Mouse (Mus musculus) kidney, postnatal 4 days (tissue): ENCODE results near the gene Banp.

ENCODE experiments used
- DNase-seq, 2 experiments: peaks; one replicate each; pipeline ENCODE4 v3.0.0; 2021; ENCODE audit warnings: mixed read lengths in 2 of 2

Banp gene

GRCm38 (mm10) chr8:121951656-121952009 lies 2.1 kb downstream of the Banp start:
- no peak for DNase-seq

DNA sequence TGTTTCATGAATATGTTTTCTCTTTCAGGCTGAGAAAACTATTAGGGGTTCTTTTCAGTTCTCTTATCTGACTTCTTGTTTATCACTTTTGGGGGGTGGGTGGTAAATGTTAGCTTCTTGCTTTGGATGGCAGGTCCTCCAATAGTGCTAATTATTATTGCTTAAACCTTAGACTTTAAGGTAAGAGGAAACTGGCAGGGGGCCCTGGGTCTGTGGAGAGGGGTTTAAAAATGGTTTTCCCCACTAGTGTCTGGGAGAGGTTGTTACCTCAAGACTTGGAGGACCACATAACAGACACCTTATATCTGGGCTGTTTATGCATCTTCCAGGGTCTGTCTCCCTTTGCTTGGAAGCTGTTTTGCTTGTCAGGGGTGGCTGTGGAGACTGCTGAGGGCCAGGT lies 2.6 kb downstream of the Banp start:
- DNase-seq, result no peak

DNA sequence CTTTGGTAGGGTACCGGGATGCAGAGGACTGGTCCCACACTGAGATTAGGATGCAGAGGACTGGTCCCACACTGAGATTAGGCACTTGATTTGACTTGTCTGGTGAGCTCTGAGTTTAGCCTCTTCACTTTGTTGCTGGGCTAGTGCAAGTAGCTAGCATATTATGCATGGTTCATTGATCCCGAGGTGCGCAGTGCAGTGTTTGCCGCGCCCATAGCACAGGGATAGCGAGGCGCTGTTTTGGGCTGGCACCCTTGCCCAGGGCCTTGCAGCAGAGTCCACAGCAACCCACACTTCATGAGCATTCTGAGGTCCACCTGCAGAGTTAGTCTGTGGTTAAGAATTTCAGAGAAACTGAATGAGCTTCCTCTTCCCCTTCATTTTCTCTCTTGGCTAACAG lies 3.2 kb downstream of the Banp start:
- DNase-seq, result peak in 1 of 2 experiments; percentile 57

- no peak for DNase-seq
Observed at GRCm38 (mm10) chr8:121953821-121954545, 4.4 kb downstream of the Banp start.

- DNase-seq, result no peak
Observed at GRCm38 (mm10) chr8:121954981-121955555, 5.5 kb downstream of the Banp start.

- DNase-seq, result no peak
Observed at GRCm38 (mm10) chr8:121955825-121956500, 6.4 kb downstream of the Banp start.

DNA sequence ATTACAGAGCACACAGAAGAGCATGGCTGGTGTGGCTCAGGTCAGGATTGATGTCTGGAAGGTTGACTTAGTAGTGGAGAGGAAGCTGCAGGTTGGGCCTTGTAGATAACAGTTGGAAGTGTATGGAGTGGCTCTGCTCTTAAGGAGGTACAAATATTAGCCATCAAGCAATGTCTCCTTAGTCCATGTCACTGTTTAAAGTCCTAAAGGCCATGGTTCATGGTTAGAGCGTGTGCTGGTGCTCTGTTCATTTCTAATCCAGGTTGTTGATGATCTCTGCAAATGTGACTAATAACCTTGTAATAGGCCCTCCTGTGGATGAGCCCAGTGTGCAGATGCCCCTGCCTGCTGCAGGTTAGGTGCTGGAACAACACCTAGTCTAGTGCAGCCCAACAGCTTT lies 8.8 kb downstream of the Banp start:
- DNase-seq, result no peak

DNA sequence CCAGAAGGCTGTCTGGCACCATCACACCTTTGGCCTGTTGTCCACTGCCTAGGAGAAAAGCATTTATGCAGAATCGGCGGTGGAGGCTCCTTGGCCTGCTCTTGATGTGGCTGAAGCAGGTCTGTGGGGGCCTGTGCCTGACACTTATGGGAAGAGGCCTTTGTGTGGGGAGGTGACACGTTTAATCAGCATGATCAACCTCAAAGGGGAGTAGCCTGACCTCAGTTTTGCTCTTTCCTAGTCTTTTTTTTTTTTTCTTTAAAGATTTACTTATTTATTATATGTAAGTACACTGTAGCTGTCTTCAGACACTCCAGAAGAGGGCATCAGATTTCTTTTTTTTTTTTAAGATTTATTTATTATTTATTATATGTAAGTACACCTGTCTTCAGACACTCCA lies 13.3 kb downstream of the Banp start:
- no peak for DNase-seq

DNA sequence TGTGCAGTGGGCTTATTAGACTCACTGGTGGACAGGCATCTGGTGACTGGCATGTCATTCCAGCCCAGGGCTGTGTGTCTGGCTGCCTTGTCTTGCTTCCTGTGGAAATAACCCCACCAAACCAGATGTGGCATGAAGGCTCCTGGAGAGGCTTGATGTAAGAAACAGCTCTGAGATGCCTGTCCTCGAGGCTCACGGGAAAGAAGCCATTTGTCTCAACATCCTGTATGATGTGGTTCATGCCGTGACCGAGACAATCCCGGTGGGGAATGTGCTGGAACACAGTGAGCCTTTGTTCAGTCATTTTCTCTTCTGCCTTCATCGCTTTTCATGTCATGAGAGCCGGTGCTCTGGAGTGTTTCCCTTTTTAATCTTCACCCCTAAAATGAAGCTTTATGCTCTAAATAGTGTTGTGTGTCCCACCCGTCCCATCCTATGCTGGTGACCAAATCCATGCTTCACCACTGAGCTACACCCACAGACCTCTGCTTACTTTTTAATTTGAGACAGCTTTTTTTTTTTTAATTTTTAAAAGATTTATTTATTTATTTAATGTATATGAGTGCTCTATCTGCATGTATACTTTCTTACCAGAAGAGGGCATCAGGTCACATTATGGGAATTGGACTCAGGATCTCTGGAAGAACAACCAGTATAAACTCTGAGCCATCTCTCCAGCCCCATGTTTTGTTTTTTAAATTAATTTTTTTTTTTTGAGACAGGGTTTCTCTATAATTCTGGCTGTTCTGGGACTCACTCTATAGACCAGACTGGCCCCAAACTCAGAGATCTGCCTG lies 15.4 kb downstream of the Banp start:
- DNase-seq, result no peak

- DNase-seq, result no peak
Observed at GRCm38 (mm10) chr8:121966110-121966509, 16.6 kb downstream of the Banp start.

- no peak for DNase-seq
Observed at GRCm38 (mm10) chr8:121966714-121967448, 17.3 kb downstream of the Banp start.

DNA sequence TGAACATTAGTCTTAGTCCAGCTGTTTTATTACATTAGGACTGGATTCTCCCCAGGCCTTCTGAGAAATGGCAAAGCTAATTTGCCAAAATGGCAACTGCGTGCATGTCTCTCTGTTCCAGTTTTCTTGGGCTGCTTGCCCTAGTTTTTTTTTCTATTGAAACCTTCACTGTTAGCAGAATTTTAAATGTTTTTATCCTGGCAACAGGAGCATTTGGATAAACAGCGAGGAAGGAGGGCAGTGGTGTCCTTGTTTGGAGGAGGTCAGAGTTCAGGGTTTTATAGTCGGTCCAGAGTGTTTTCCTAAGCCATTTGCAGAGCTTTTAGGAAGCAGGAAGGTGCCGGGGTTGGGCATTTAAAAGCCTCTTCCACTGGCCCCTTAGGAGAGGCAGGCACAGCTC lies 18.4 kb downstream of the Banp start:
- DNase-seq, result peak in 1 of 2 experiments; percentile 25

- no peak for DNase-seq
Observed at GRCm38 (mm10) chr8:121968542-121968941, 19.0 kb downstream of the Banp start.

DNA sequence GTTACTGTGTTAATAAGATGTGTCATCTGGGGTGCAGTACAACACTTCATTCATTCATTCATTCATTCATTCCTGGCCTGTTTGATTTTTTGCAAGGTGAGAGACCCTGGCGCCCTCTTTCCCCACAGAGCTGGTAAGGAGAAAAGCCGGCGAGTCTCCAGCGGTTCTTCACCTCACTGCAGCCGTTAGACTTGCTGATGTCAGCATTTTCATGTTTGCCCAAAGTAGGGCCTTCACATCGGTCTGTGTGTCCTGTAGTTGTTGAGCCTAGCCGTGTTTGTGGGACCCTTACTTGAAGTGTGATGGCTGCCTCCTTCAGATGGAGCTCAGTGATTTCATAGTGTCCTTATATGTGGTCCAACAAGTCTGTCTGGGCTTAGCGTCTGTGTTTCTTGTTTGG lies 20.7 kb downstream of the Banp start:
- no peak for DNase-seq

- no peak for DNase-seq
Observed at GRCm38 (mm10) chr8:121971488-121972058, 22.0 kb downstream of the Banp start.

DNA sequence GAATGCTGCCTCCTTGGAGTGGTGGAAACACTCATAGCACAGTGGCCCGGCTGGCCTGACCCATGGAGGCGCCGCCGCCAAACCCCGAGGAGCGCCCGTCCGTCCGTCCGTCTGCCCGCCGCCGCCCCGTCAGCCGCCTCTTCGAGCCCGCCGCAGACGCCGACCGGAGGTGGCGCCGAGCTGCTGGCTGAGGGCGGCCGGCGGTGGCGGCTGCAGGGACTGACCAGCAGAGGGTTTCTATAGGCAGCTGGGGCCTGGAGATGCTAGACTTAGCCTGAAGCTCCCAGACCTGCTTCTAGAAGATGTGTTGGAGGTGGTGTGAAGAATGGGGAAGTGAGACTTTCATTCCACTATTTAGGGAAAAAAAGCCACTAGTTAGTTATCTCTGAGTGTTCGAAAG lies 24.4 kb downstream of the Banp start:
- no peak for DNase-seq

GRCm38 (mm10) chr8:121977819-121978590 lies 28.5 kb downstream of the Banp start:
- DNase-seq, result peak; percentile 42 to 61

- DNase-seq, result no peak
Observed at GRCm38 (mm10) chr8:121978670-121979069, 29.1 kb downstream of the Banp start.

DNA sequence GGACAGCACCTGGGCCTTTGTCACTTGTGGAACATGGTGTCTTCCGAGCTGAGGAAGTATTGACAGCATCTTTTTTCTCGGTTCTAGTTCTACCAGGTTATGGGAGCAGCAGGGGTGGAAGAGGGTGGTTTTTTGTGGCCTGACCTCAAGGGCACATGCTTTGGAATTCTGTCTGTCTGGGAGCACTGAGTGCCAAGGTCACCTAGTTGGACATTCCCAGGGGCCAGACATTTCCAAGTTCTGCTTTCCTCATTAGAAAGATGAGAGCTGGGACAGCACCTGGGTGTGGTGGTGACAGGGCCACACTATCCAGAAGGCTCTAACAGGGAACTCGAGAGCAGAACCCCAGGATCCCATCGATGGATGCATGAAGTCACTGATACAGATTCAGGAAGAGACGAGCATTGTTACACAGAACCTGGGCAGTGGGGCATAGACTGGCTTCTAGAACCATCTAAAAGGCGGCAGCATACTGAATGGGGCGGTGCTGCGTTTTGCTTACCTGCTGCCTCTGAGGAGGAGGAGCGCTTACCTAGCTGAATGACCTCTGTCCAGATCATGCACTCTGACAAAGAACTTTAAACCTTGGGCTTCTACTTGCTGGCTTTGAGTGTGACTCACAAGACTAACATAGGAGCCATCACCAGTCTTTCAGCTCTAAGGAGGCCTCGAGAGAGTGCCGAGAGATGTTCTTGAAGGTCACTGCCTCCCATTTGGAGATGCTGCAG lies 31.4 kb downstream of the Banp start:
- DNase-seq, result no peak

GRCm38 (mm10) chr8:121981520-121981895 lies 32.0 kb downstream of the Banp start:
- DNase-seq, result peak; percentile 54 to 69

DNA sequence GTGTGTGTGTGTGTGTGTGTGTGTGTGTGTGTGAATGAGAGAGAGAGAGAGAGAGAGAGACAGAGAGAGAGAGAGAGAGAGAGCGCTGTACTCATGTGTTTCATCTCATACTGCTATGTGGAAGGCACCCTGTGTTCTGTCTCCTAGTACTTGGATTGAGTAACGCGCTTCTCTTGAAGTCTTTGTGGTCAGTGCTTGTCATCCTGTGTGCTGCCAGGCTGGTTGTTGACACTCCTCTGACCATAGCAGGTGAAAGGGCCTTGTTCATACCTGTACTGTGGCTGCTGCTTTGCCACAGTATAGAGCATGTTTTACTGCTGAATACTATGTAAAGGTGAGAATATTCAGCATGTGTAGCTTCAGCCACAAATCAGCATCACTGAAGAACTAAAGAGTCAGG lies 36.1 kb downstream of the Banp start:
- no peak for DNase-seq
